Mouse (Mus musculus) left cerebral cortex, postnatal 14 days (tissue): ENCODE results near the gene Diaph2. TPM values are rescaled to one million over a fixed set of nuclear protein-coding genes. Genes with fewer than 3 reads are reported as not detected.
"Not testable (repeated sequence)": the region's sequence is repeated elsewhere in the genome, so short reads cannot be mapped to it uniquely, and the experiment has no call there.

ENCODE experiments used
- DNase-seq, 2 experiments: peaks; one replicate each; pipeline ENCODE4 v3.0.0; 2021 to 2022; ENCODE audit warnings: low spot score in 2 of 2, mixed read lengths in 1 of 2
- intact Hi-C: fragments of 180-260 bp; cut with DNase I; formaldehyde crosslinking; loops from one replicate; pipeline ENCODE4 v1.15.1; 2025
- total RNA-seq, 2 experiments: library from RNA; stranded (reverse); gene quantifications; 2 replicates each; pipeline ENCODE4 v1.2.3; 2021

Gene Diaph2
- total RNA-seq, 2 experiments from 2014 or later: 16.8 to 19.2 TPM

DNA sequence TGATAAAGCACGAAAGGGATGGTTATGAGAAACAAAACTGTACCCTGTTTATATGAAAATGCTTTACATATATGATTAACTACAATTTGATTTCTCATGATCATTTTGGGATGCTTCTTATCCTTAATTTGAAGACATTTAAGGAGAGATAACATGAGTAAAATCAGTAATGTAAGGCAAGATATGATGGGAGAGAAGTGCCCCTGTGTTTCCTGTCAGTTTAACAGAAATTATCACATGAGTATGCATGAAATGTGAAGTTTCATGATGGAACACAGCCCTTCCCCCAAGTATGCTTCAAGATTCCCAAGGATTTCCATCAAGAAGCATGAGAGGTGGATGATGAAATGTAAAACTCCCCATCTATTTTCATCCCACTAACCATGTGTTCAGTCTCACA lies 485.6 kb downstream of the Diaph2 start:
- intact Hi-C loops: no loop called here
- no peak for DNase-seq

DNA sequence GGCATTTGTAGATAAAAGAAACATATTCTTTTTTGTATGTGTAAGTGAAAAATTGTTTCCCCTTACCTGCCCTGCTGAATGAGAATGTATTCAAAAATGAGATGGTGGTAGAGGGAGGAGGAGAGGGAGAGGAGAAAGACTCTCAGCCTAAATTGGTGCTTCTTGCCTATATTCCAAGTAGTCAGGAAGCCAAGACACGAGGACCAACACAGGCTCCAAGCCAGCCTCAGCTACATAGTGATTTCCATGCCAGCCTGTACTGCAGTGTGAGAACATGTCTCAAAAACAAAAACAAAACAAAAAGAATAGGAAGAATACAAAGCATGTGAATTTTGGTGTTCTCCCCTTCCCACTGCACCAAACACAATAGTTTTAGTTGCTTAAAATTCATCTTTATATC lies 497.1 kb downstream of the Diaph2 start:
- intact Hi-C loops: no loop called here
- no peak for DNase-seq

DNA sequence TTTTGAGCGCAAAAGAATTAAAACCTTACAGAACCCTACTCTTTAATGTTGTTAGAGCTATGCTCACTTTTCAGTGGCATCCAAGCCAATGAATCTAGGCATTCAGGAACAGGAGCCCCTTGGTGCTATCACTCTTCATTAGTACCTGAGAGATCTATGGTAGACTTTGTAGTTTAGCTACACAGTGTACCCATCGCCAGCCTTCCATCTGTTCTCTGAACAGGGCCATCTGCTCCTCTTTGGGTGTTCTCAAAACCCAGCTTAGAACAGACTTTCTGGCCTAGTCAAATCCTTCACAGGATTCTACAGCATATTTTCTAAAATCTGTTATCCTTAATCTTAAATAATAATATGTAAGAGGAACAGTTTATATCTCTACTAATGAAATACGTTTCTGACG lies 504.1 kb downstream of the Diaph2 start:
- intact Hi-C loops: no loop called here
- DNase-seq: peak; percentile 6 to 32

DNA sequence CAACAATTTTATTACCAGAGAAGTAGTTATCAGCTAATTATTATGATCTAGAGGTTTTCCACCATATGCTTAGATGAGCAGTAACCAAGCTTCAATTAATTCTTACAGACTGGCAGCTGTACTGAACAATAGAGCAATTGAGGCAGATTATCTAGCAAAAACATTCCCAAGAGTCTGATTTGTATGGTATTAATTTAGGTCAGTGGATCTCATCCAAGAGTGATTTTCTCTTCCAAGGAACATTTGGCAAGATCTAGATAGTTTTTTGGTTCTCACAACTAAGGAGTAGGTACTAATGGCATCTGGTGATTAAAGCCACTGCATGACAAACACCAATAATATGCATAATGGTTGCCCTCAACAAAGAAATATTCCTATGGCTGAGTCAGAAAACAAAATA lies 516.2 kb downstream of the Diaph2 start:
- DNase-seq: no peak
- intact Hi-C loops: no loop called here

DNA sequence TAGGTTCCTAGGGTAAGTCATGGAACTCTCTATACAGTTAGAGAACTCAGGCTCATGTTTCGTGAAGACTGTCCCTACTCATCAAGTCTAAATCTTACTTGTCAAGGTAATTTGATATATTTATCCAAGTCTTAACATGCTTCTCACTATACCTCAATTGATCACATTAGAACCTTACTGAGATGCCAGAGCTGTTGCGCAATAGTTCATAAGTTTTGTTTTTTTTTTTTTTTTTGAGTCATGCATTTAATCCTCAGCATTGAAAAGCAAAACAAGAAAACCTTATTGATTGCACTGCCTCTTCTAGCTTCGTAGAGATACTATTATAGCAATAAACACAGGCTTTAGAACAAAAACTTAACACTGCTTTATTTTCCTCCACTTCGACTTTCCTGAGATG lies 529.6 kb downstream of the Diaph2 start:
- DNase-seq: no peak
- intact Hi-C loops: no loop called here

DNA sequence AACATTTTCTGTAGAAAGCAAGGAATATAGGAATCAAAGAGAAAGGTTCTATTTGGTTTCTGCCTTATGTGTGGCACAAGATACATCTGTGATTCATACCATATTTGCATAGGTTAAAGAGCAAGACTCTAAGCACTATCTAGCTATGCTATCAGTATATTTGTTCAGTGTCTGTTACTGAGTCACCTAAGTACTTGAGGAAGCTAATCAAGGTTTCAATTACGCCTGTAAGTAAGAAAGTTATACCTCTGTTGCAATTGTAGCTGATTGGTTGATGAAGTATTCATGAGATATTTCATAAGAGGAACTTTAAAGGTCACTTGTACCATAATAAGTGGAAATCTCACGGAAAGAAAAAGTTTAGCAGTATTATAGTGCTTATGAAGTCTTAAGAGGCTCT lies 531.9 kb downstream of the Diaph2 start:
- intact Hi-C loops: no loop called here

DNA sequence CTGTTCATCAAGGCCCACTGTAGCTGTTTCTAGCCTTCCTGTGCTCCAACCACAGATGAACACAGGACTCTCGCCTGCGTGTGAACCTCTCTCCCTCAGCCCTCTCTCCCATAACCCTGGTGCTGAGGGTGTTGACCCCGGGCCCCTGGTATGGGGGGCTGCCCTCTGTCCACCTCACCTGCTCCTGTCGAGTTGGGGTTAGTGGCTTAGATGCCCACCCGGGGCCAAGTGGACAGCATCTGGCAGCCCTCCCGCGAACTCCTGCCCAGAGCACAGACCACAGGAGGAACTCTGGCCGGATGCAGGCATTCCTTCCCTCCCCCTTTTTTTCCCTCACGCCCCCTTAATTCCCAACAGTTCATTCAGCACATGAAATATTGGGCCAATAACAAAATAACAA lies 537.5 kb downstream of the Diaph2 start:
- intact Hi-C loops: no loop called here
- DNase-seq: no peak

More for the DNA sequence above, 531.9 kb downstream of the Diaph2 start:
- no peak for DNase-seq

DNA sequence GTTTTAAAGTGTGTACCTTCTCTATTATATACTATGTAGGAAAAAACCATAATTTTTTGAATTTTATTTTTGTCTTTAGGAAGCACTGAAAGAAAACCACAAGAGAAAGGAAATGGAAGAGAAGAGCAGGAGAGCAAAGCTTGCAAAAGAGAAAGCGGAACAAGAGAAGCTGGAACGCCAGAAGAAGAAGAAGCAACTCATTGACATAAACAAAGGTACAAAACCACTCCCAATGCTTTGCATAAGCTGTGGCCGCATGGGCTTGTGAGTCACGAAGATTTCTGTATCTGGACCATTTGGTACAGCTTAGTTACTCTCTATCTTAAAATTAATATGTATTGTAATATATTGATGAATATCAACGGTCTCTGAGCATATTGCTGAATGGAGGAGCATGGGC lies 540.2 kb downstream of the Diaph2 start:
- intact Hi-C loops: no loop called here
- no peak for DNase-seq

DNA sequence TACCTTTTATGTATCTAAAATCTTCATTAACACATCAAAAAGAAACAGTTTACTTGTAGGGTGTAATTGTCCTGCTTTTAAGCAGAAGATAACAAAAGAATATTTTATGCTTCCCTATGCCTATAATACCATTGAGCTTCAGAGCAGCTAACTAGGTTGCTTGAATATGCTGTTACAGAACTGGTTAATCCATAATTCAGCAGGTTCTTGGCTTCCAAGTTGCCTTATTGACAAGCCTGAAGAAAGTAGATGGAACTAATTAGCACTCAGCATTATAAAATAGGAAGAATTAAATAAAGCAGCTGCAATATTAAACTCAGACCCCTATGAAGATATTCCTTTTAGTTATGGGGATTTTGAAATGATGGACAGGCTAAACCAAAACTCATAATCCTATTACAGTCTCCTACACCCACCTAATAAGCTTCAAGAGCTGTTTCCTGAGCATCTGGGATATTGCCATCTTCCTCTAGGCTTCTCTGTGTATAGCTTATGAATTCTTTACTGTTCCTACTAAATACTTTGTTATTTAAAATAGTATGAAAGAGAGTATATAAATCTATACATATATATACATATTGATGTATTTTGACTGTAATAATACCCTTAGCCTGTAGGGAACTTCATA lies 601.4 kb downstream of the Diaph2 start:
- intact Hi-C loops: no loop called here
- no peak for DNase-seq

DNA sequence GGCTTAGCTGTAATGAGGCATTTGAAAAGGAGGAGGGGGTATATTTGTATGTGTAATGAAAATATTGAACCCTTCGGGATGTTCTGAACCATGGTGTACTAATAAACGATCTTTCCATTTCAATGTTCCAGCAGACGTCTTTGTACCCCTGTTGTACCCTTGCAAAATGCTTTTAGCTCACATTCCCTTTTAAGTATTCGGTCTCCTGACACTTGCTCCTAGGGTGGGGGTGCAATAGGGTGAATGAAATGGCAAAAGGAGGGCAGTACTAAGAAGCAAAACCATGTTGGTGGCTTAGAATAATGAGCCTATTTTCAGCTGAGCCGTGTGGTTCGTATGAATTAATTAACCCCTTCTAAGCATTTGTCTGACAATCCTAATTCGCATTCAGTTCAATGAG lies 601.9 kb downstream of the Diaph2 start:
- no peak for DNase-seq
- intact Hi-C loops: no loop called here

DNA sequence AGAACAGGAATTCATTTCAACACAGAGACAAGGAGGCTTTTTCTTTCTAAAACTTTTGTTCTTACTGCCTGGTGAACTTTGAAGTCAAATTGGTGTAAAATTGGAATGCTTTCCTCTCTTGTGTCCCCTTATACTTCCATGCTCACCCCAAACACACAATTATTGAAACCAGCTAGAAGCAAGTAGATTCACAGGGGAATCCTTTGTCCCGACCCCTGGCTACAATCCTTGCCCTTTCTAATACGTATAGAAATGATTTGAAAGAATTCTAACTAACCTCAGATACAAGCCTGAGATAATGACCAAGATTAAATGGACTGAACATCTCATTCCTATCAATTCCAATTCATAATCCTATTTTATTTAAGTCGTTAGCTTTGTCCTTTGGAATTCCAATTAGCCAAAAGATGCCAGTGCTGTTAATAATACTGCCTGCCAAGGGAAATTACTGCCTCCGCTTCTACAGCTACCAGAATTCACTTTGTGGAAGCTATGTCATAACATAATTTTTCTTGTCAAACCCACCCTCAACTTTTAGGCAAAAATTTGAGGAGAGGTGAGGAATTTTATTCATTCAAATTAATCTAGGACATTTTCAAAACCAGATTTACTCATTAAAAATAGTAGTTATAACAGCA lies 644.1 kb downstream of the Diaph2 start:
- intact Hi-C loops: no loop called here

DNA sequence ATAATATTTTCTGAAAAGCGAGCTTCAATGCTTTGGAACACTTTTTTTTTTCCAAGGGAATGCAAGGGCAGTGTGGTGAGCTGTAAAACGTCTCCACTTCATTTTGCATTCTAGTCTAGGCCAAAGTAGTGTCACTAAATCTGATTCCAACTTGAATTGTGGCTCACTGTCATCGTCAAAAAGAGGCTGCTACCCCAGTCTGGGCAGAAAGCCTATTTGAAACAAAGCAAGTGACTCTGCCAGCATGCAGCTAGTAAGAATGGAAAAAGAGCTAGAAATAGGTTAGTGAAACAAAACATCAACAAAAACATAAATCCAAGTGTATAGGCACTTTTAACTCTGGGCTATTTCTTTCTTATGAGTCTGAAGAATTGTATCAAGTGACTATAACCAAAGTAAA lies 653.7 kb downstream of the Diaph2 start:
- DNase-seq: no peak

More for the DNA sequence above, 644.1 kb downstream of the Diaph2 start:
- no peak for DNase-seq

DNA sequence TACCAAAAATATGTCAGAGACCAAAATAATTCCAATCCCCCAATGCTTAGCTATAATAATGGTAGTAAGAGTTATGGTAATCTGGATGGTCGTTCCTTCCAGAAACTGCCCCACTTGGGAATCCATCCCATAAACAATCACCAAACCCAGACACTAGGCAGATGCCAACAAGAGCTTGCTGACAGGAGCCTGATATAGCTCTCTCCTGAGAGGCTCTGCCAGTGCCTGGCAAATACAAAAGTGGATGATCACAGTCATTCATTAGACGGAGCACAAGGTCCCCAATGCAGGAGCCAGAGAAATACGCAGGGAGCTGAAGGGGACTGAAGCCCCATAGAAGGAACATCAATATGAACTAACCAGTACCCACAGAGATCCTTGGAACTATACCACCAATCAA lies 657.9 kb downstream of the Diaph2 start:
- DNase-seq, intact Hi-C loops: not testable (repeated sequence)

More for the DNA sequence above, 653.7 kb downstream of the Diaph2 start:
- intact Hi-C loops: no loop called here

DNA sequence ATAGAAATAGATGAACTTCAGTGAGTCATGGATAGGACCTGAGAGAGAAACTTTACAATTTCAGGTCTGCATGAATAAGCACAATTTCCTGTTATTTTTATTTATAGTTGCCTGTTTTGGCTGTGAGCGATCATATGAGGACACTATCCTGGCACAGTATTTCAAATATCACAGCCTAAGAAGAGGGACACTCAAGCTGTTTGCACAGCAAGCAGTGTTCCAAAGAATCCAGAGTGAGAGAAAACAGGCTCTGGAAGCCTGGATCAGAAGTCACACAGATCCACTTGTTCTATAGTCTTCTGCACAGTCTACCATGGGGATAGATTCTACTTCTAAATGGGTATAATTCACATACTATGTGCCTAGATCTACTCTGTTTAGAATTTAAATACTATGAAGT lies 659.4 kb downstream of the Diaph2 start:
- intact Hi-C loops: no loop called here
- DNase-seq: no peak

DNA sequence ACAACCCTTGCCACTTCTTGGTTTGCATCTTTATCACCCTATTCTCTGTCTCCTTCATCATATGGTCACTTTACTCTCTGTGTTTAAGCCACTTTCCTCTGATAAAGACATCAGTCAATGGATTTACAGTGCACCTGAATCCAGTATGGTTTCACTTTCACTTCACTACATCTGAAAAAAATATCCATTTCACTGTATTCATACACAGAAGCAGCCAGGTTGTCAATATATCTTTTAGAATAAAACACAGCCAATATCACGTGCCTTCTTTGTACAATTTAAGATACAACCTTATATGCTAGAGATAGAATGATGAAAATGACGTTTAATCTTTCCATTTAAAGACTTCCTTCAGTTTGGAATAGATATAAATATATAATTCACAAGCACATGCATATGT lies 673.6 kb downstream of the Diaph2 start:
- DNase-seq: no peak
- intact Hi-C loops: no loop called here

DNA sequence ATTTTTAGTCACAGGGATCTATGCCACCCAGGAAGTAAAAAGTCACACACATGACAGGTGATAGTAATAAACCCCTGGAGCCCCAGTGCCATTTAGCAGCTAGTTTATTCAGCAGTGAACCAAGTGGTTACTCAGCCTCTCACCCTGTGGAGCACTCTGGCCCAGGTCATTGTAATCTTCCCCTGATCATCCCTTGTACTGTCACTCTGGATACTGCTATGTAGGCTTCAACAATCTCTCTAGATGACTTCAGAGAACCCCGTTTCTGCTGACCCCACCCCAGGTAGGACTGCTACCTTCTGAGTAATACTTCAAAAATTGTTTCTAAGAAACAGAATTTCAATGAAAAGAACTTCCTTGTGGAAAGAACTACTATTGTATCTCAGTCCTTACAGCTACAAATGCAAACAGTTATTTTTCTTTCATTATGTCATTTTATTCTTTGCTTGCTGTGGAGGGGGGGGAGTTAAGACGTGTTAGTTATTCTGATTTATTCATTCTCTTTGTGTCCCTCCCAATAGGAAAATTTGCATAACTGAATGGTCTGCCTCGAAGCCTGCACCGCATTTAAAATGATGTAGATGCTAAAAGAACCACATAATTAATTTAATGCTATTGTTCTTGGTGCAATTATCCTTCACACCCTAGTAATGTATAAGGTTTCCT lies 702.4 kb downstream of the Diaph2 start:
- intact Hi-C loops: no loop called here
- no peak for DNase-seq

DNA sequence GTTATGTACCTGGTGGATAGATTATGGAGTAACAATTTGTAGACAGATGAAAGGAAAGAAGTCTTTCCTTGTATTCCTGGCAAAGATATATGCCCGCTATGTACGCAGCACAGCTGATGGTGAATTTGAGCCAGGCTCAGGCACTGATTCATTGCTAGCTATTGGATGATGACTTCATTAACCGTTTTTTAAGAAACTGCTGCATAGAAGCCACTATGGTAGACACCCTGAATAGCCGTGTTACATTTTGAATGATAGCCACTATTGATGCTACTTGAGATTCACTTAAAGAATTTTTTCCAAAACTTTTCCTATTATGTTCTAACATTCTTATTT lies 702.9 kb downstream of the Diaph2 start:
- intact Hi-C loops: no loop called here
- no peak for DNase-seq

DNA sequence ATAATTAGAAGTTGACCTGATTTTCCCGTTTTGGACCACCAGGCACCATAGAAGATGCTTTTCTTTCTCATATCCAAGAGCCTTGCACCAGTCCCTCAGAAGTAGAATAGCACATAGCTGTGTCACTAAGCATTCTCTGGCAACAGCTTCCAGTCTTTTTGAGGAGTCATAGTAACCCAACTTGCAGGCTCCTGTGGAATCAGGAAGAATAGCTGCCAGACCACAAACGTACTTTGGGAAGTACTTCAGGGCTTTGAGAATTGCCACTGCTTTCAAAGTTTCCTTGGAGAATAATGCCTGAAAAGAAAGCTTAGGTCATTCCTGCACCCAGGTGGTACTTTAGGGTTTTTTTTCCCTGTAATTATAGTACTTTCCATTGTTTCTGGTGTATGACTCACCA lies 723.6 kb downstream of the Diaph2 start:
- DNase-seq: no peak
- intact Hi-C loops: no loop called here

DNA sequence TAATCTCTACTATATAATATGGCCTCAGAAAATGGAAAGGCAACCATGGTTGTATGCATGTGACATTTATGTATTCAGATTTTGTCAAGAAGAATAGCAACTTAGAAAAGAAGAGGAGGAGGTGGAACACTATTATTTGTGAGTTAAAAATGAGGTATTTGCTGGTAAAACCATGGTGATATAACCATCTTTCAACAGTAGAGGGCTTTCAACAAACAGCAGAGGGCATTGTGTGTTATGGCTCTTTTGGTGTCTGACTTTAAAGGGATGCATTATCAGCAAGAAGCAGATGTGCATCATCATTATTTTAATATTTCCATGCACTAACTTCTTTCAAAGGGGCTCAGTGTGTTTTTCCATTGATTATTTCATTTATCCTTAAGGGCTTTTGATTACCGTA lies 731.3 kb downstream of the Diaph2 start:
- DNase-seq: no peak
- intact Hi-C loops: no loop called here

DNA sequence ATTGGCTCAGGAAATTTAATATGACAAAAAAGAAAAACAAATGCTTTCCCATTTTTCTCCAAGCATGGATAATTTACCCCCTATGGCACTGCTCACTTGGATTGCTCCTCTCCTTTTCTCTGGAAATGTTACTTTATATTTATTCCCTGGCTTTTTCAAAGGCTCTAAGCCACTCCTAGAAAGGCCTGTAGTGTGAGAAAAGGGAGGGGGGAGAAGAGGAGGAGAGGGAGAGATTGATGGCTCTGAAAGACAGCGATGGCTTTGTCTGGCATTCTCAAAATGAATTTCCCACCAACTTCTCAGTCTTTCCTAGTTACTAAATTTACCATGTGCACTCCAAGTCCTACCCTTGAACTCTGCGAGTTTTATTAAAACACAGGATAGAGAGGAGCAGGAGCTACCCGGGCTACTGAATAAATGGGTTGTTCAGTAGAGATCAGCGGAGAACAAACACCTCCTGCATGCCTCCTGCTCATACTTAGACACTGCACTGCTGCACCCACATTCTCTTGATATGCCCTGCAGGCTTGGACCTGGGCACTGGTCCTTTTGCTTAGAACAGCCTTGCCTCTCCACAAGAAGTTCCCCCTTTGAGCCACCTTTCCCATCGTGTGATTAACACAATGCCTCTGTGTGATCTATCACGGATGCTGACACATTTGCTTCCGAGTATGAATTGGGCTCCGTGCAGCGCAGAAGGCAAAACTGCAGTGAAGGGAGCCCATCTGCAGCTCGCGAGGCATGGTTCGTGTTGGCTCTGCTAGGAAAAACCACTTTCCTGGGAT lies 753.3 kb downstream of the Diaph2 start:
- intact Hi-C loops: no loop called here
- DNase-seq: peak in 1 of 2 experiments; percentile 6
